Mouse (Mus musculus) myocyte (in vitro differentiated cells): ENCODE results near the gene Anks1. TPM values are rescaled to one million over a fixed set of nuclear protein-coding genes. Genes with fewer than 3 reads are reported as not detected.

Source experiments
- H3K27me3 ChIP-seq: one replicate; pipeline ENCODE4 v1.6.1; 2011; ENCODE audit not compliant: control insufficient read depth, insufficient read depth, insufficient read length
- H3K36me3 ChIP-seq: one replicate; pipeline ENCODE4 v1.6.1; 2011; ENCODE audit not compliant: control insufficient read depth, insufficient read depth
- H3K4me2 ChIP-seq: one replicate; pipeline ENCODE4 v1.6.1; 2011; ENCODE audit warnings: low read depth, control low read depth
- H3K4me3 ChIP-seq: one replicate; pipeline ENCODE4 v1.5.1; 2011; ENCODE audit warnings: mild to moderate bottlenecking, control low read depth, moderate library complexity
- H3K79me2 ChIP-seq: one replicate; pipeline ENCODE4 v1.6.1; 2011; ENCODE audit not compliant: control insufficient read depth, insufficient read depth
- H3ac ChIP-seq: one replicate; pipeline ENCODE4 v1.6.1; 2011; ENCODE audit not compliant: control insufficient read depth, insufficient read length
- CEBPB ChIP-seq: IDR thresholded peaks from 2 replicates; pipeline ENCODE4 v1.6.1; 2011; ENCODE audit warnings: mild to moderate bottlenecking, moderate library complexity; ENCODE audit not compliant: poor library complexity, insufficient read depth, severe bottlenecking
- E2F4 ChIP-seq: IDR thresholded peaks from one replicate; pipeline ENCODE4 v1.6.1; 2011; ENCODE audit warnings: mild to moderate bottlenecking, control low read depth, moderate library complexity; ENCODE audit not compliant: insufficient read depth
- MAX ChIP-seq: IDR thresholded peaks from one replicate; pipeline ENCODE4 v1.6.1; 2011; ENCODE audit warnings: low read depth, mild to moderate bottlenecking, control low read depth
- MYOD1 ChIP-seq, 3 experiments: IDR thresholded peaks; one replicate each; pipeline ENCODE4 v1.6.1; 2011; ENCODE audit warnings: control low read depth in 2 of 3, low read depth in 2 of 3, mild to moderate bottlenecking in 2 of 3, moderate library complexity in 1 of 3; ENCODE audit not compliant: insufficient read length in 2 of 3, control insufficient read depth in 1 of 3
- MYOG ChIP-seq, 3 experiments: IDR thresholded peaks; one replicate each; pipeline ENCODE4 v1.6.1; 2011; ENCODE audit warnings: control low read depth in 2 of 3, low read depth in 2 of 3, mild to moderate bottlenecking in 2 of 3; ENCODE audit not compliant: insufficient read length in 2 of 3, control insufficient read depth in 1 of 3, insufficient read depth in 1 of 3
- POLR2A ChIP-seq: IDR thresholded peaks from one replicate; pipeline ENCODE4 v1.6.1; 2011; ENCODE audit warnings: low read depth, mild to moderate bottlenecking, control low read depth, moderate library complexity; ENCODE audit not compliant: insufficient read length
- POLR2AphosphoS2 ChIP-seq: IDR thresholded peaks from one replicate; pipeline ENCODE4 v1.6.1; 2011; ENCODE audit warnings: low read depth, control low read depth; ENCODE audit not compliant: insufficient read length
- REST ChIP-seq: IDR thresholded peaks from one replicate; pipeline ENCODE4 v1.6.1; 2011; ENCODE audit warnings: mild to moderate bottlenecking, control low read depth, moderate library complexity; ENCODE audit not compliant: insufficient read depth, insufficient read length
- SRF ChIP-seq: IDR thresholded peaks from one replicate; pipeline ENCODE4 v1.6.1; 2011; ENCODE audit warnings: low read depth; ENCODE audit not compliant: control insufficient read depth, insufficient read length
- TCF12 ChIP-seq: IDR thresholded peaks from one replicate; pipeline ENCODE4 v1.6.1; 2011; ENCODE audit warnings: mild to moderate bottlenecking, control low read depth; ENCODE audit not compliant: poor library complexity, insufficient read depth, severe bottlenecking
- TCF3 ChIP-seq: IDR thresholded peaks from one replicate; pipeline ENCODE4 v1.6.1; 2011; ENCODE audit warnings: low read depth, control low read depth; ENCODE audit not compliant: insufficient read length
- USF1 ChIP-seq: IDR thresholded peaks from one replicate; pipeline ENCODE4 v1.6.1; 2011; ENCODE audit warnings: low read depth, mild to moderate bottlenecking, control low read depth, moderate library complexity
- polyA plus RNA-seq: library from polyadenylated mRNA; unstranded; fragments of >200 nt; fragmentation: generic; extraction: Trizol; gene quantifications from one replicate; pipeline ENCODE4 v1.2.1, GENCODE M21; 2012; ENCODE audit warnings: missing spikeins

Anks1 gene
- polyA plus RNA-seq, 1 experiment: 10.0 TPM

DNA sequence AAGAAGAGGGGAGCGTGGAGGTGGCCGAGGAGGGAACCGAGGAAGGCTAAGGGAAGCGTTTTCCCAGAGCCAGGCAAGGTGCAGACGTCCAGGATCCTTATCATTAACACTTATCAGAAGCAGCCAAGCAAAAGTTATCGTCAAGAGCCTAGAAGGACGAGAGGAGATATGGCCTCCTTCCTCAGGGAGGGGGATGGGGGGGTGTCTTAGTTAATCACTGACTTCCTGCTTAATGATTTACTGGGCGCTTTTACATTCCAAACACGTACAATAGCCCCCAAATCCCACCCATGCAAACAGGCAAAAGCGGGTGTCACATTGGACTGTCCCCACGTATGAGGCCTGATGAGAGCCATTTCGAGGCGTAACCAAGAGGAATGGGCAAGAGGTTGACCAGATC is 173.8 kb downstream of the Anks1 start:
- Histone ChIP-seq H3ac (no peak overlapping the region), H3K4me3 (no peak overlapping the region), H3K4me2 (no peak overlapping the region), H3K36me3 (no peaks in the 10 kb centered on the region), H3K27me3 (peaks cover 27% of the 10 kb centered on the region), H3K79me2 (no peaks in the 10 kb centered on the region)
- TF ChIP-seq TCF12 (no peak), MAX (no peak), USF1 (no peak), MYOD1 (IDR thresholded peaks at IDR 0.05; ENCODE audit: control insufficient read depth in 1 of 3, insufficient read length in 2 of 3, low read depth in 2 of 3) (no peak), TCF3 (no peak), REST (no peak), CEBPB (no peak), E2F4 (no peak), SRF (no peak), POLR2A (no peak), MYOG (IDR thresholded peaks at IDR 0.05; ENCODE audit: control insufficient read depth in 1 of 3, insufficient read depth in 1 of 3, insufficient read length in 2 of 3, low read depth in 2 of 3) (no peak)

DNA sequence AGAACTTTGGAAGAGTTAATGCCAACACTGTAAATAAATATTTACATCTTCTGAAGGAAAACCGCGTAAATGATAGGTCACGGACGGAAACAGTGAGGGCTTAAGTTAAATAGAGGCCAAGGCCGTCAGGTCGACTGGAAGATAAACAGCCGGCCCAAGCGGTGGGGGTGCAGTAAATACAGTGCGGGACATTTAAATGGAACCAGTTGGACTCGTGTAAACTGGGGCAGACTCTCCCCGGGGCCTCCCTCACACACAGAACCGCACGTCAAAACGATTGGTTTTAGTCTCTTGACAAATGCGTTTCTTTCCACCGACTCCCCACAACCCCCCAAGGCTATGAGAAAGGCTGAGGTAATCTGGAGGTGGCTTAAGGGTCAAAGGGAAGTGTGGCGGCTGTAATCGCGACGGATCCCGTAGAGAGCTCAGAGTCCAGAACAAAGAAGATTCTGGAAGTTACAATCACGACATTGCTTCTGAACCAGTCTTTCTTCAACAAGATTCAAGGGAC is 175.3 kb downstream of the Anks1 start:
- Histone ChIP-seq H3ac (no peak overlapping the region), H3K27me3 (peaks cover 21% of the 10 kb centered on the region), H3K36me3 (no peaks in the 10 kb centered on the region), H3K4me3 (no peak overlapping the region), H3K4me2 (peak overlapping the region; percentile 0), H3K79me2 (no peaks in the 10 kb centered on the region)
- no peak for TF ChIP-seq CEBPB

DNA sequence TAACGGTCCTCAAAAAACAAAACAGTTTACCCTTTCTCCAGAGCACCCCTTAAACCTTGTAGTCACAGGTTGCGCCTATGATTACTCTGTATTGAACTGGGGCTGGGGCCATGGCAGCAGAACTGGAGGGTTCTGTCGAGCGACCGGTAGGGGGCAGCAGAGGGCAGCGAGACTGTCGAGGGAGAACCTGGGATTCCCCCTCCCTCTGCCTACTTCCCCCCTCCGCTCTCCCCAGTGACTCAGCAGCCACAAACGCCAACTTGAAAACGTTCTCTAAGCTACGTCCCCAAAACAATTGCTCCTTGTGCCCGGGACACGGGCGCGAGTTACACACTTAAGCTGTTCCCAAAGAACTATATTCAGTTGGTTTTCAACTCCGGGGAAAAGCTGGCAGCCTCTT is 175.9 kb downstream of the Anks1 start:
- Histone ChIP-seq H3ac (no peak overlapping the region), H3K27me3 (peaks cover 18% of the 10 kb centered on the region), H3K36me3 (no peaks in the 10 kb centered on the region), H3K4me2 (peak overlapping the region; percentile 69), H3K4me3 (no peak overlapping the region), H3K79me2 (no peaks in the 10 kb centered on the region)
- no peak for TF ChIP-seq POLR2AphosphoS2
- no peak for TF ChIP-seq TCF12
- TF ChIP-seq USF1: no peak
- TF ChIP-seq MAX: no peak
- TF ChIP-seq E2F4: no peak
- no peak for TF ChIP-seq POLR2A
- no peak for TF ChIP-seq REST
- no peak for TF ChIP-seq MYOD1 (IDR thresholded peaks at IDR 0.05; ENCODE audit: control insufficient read depth in 1 of 3, insufficient read length in 2 of 3, low read depth in 2 of 3)
- no peak for TF ChIP-seq CEBPB
- no peak for TF ChIP-seq MYOG (IDR thresholded peaks at IDR 0.05; ENCODE audit: control insufficient read depth in 1 of 3, insufficient read depth in 1 of 3, insufficient read length in 2 of 3, low read depth in 2 of 3)
- no peak for TF ChIP-seq TCF3
- TF ChIP-seq SRF: no peak

DNA sequence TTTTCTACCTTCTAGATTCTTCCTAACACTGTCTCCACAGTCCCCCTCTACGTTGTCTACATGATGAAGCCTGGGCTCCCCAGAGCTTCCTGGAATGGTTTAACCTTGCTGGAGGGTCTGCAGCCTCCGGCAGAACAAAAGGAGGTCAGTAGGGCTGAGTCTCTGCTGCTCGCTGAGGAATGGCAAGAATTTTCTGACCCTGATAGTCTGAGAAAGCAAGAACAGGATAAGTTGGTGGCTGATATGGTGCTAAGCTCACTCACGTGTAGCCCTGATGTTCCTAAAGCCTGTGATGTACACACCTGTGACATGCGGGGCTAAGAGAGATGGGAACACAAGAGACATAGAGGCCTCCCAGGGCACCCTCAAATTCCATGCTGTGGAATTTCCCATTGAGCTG is 178.3 kb downstream of the Anks1 start:
- no peaks in the 10 kb centered on the region for H3K79me2 ChIP-seq
- no peak overlapping the region for H3ac ChIP-seq
- H3K36me3 ChIP-seq: no peaks in the 10 kb centered on the region
- H3K4me3 ChIP-seq: no peak overlapping the region
- TF ChIP-seq CEBPB (no peak), TCF12 (no peak), REST (no peak), MYOG (IDR thresholded peaks at IDR 0.05; ENCODE audit: control insufficient read depth in 1 of 3, insufficient read depth in 1 of 3, insufficient read length in 2 of 3, low read depth in 2 of 3) (no peak), E2F4 (no peak), POLR2A (no peak), USF1 (no peak), SRF (no peak), MAX (no peak), POLR2AphosphoS2 (no peak), MYOD1 (IDR thresholded peaks at IDR 0.05; ENCODE audit: control insufficient read depth in 1 of 3, insufficient read length in 2 of 3, low read depth in 2 of 3) (no peak), TCF3 (no peak)
- H3K4me2 ChIP-seq: no peak overlapping the region
- H3K27me3 ChIP-seq: peaks cover 8% of the 10 kb centered on the region

DNA sequence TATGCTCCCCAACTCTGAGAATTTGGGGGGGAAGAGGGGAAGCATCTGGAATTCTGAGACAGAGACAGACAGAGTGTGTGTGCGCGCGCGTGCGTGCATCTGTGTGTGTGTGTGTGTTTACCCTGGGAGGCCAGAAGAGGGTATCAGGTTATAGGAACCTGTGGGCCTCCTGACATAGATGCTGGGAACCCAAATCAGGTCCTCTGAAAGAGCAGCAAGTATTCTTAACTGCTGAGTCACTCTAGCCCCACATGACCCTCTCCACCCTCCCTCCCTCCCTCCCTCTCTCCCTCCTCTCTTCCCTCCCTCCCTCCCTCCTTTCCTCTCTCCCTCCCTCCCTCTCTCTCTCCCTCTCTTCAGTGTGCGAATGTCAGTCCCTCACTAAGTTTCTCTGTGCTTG is 179.6 kb downstream of the Anks1 start:
- no peak for TF ChIP-seq MAX
- no peak for TF ChIP-seq USF1
- no peak for TF ChIP-seq TCF12
- TF ChIP-seq E2F4: no peak
- no peak for TF ChIP-seq SRF
- TF ChIP-seq MYOG (IDR thresholded peaks at IDR 0.05; ENCODE audit: control insufficient read depth in 1 of 3, insufficient read depth in 1 of 3, insufficient read length in 2 of 3, low read depth in 2 of 3): no peak
- Histone ChIP-seq H3K27me3 (no peaks in the 10 kb centered on the region), H3K36me3 (no peaks in the 10 kb centered on the region), H3ac (no peak overlapping the region), H3K4me2 (no peak overlapping the region), H3K4me3 (no peak overlapping the region), H3K79me2 (no peaks in the 10 kb centered on the region)
